Mouse (Mus musculus) naive thymus-derived CD4-positive, alpha-beta T cell, adult 2 months (primary cell): ENCODE measurements around the gene Acoxl.

Experiments used
- DNase-seq: peaks from one replicate; pipeline ENCODE4 v3.0.0-alpha.2; 2011; ENCODE audit warnings: low read depth

Gene Acoxl

DNA sequence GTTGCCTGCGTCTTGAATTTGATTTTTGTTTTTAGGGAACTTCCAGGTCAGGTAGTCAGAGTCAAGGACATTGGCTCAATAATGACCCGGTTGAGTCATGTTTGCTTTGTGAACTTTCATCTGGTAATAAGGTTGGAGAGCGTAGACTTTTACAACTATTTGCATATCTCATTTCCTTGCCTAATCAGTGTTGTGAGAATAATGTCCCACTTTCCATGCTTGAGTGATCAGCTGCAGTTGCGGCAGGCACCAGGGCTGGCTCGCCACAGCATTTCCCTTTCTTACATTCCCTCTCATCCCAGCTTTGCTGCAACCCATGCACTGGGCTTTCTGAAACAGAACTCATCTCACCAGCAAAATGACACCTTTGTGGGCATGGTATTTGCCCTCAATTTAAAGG is 59.0 kb downstream of the Acoxl start:
- no peak for DNase-seq

DNA sequence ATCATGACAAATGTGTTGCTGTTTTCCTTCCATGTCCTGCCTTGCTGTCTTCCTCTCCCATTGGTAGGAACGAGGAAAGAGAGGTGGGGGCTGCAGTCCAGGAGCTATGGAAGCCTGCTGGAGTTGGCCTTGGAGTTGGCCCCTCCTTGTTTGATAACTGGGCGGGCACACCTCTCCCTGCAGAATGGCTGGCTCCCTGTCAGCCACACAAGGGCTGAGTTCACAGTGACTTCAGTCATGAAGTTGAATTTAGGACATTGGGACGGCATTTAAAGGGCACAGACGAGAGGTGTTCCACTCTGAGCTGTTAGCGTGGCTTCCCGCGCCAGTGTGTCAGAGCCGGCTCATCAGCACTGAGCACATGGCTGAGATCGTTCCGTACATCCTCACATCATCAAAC is 66.2 kb downstream of the Acoxl start:
- DNase-seq, result no peak

DNA sequence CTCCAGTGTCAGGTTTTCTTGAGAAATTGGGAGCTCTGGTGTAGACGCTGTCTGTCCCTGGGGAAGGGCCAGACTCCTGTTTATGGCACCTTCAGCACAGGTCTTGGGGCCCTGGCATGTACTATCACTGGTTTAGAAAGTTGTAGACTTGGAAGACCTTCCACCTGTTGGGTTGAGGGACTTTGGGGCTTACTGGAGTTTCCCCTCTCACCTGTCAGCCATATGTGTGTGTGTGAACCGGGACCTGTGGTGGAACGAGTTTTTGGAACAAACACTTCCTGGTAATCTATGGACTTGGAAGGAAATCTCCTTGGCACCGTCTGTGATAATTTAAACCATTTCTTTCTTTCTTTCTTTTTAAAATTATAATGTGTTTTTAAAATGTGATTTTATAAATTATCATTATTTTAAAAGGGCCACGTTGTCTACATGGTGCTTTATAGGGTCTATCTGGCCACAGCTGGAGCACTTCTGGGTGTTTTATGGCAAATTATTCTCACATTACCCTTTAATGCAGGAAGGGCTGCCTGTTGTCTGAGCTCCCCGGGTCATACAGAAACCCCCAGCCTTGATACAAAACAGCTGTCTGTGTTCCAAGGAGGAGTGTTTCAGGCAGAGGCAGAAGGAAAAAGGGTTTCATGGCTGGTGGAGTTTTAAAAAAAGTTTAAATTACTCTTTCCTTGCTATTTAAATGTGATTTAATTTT is 68.5 kb downstream of the Acoxl start:
- no peak for DNase-seq

DNA sequence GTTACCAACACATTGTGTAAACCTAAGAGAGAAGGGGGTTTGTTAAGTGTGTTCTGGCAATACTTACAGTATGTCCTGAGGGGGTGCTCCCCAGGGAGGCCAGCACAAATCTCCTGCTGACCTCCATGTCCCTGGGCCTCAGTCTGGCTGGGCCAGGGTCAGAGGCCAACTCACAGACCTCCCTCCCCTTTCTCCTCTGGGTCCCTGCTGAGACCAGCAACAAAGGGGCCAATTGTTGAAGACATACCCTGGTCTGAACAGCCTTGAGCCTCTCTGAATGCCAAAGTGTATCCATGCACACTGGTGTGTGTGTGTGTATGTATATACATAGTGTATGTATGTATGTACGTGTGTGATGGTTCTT is 69.0 kb downstream of the Acoxl start:
- no peak for DNase-seq

DNA sequence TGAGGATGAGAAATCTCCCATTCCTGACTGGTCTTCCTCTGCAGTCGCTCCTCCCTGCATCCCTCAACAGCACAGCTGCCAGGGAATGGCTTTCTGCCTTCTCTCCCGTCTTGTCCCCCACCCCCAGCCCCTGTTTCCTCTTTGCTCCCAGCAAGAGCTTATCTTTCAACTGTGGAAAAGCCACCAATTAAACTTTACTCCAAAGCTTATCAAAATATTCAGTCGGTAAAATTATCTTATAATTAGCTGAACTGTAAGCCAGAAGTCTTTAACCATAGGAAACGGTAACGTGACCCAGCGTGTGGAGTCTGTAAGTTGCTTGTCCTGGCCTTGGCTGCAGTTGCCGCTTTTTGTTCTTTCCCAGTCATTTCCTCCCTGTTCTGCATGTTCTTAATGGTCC is 70.2 kb downstream of the Acoxl start:
- no peak for DNase-seq

DNA sequence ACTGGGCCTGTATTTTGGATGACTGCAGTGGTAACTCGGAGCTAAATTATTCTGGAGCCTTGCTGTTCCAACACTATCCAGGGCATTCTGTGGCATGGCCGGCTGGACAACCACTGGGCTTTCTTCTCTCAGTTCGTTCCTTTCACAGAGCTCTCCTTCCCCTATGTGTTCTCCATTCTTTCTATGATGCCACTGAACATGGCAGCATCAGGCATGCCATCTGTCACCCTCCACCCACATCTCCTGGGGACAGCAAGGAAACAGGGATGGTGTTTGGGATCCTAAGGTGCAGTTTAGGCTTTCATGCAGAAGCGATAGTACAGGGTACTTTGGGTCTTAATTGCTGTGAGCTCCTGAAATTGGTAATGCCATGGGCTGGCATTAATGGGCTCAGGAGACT is 71.1 kb downstream of the Acoxl start:
- no peak for DNase-seq

DNA sequence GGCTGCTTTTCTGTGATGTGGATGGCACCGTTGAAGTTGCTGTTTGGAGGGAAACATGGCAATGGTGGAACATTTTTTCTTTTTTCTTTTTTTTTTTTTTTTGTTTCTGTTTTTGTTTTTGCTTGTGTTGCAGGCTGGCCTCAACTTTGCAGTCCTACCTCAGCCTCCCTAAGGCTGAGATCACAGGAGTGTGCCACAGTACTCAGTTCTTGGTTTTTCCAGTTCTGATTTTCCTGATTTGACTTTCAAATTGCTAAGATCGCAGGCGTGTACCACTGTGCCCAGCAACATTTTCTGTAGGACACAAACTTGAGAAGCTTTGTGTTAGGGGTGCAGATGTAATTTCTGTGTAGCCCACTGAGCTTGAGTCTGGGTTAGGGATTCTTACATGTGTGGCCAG is 72.9 kb downstream of the Acoxl start:
- DNase-seq, result no peak

DNA sequence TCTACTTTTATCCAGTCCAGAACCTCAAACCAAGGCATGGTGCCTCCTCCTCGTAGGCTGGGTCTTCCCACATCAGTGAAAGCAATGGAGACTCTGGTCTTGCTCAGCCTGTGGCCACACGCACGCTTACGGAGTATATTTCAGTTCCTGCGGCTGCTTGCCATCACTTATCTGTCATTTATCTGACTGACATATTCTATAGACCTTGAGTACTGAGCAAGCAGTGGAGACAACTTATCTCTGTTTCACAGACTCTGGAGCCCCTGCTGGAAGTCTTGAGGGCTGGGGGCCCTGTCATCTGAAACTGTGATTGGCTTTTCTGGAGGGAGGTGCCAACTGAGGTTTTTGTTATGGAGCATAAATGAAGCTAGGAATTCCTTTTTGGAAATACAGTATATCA is 75.4 kb downstream of the Acoxl start:
- no peak for DNase-seq

DNA sequence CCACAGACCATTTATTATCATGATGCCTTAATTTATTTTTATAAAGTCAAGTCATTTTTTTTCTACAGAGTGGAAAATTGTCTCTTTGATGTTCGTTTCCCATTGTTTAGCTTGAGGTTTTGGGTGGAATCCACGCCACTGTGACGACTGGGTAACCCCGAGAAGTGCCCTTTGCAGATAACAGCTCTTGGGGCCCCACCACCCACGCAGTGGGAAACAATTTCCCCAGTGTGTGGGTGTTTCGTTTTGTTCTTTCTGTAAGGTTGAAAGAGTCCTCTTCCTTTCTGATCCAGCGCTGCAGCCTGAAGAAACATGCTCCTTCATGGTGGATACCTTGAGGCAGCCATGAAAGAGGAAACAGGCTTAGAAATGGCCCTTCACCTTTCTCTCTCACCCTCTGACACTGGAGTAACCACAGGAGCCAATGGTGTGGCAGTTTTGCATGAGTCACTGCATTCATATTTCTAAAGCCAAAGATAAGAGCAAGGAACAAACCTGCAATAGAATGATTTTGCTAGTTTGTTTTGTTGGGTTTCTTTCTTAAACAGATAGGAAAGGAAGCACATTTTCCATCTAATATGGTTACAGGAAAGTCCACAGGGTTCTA is 78.2 kb downstream of the Acoxl start:
- DNase-seq, result peak; percentile 81

DNA sequence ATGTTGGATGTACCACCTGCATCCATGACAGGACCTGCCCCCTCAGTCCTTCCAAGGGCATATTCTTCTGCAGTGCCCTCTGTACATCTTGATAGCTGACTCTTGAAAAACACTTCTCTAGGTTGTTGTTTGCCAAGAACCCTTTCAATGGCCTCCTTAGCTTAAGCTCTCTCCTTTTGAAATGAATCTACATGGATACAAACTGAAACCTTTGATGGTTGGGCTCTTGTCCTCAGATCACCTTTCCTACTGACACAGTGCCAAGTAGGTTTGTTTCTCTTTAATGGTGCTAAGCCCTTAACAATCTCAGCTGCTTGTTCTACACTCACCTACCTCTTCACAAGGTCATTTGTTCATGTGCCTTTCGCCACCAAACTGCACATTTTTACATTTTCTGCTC is 81.1 kb downstream of the Acoxl start:
- DNase-seq, result no peak

DNA sequence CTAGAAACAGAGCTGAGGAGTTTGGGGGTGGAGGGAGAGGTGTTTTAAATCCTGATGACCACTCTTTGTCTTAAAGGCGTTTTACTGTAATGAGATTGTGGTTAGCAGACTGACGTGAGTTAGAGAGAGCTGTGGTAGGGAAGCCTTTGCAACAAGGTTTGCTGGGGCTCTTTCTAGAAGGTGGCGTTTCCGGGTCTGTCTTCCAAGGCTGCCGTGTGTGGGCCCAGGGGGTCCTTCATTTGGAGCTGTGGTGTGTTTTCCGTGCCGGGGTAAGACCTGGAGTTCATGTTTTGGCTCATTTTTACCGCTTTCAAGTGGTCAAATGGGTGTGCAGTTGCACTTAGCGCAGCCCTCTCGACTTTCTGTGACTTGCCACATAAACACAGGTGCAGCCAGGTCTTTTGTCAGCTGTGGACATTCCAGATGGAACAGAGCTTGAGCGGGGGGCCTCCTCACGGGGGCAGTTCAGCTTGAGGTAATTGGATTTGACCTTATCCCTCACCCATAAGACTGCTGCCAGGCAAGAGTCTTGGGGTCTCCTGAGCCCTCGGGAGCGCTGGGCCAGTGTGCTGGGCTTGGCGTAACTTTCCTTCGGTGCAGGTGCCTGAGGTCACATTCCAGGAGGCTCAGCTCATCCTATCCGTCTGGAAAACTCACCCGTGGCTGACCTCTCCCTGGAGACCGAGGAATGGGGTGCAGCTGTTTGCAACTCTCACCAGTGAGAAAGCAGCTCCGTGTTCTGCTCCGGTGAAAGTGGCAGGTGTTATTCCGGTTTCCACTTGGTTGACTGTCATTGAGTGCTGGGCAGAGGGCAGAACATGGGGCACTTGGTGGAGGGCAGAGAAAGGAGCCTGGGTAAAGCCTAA is 83.6 kb downstream of the Acoxl start:
- DNase-seq, result peak; percentile 73

DNA sequence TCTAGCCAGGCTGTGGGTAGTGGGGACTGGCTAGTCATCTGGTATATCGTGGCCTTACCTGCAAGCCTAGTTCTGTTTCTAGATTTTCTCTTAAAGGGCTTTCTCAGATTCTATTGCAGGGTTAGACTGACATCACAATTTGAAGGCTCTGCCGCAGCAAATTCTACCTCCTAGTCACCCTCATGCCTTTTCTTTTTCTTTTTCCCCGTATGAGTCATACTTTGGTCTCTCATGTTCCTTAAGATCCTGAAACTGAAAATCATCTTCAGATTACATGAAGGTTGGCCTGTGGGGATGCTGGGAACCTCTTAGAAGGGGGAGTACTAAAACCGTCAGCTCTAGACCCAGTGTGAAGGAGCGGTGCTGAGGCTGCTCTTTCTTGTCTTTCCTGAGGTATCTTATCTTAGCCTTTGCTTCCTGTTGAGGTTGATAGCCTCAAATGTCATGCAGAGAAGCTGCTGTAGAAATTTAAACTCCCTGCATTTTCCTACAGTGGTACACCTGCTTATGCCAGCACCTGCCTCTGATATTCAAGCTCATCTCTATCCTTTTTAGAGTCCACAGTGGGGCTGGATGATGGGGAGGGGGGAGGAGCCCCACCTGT is 84.5 kb downstream of the Acoxl start:
- DNase-seq, result peak; percentile 74

DNA sequence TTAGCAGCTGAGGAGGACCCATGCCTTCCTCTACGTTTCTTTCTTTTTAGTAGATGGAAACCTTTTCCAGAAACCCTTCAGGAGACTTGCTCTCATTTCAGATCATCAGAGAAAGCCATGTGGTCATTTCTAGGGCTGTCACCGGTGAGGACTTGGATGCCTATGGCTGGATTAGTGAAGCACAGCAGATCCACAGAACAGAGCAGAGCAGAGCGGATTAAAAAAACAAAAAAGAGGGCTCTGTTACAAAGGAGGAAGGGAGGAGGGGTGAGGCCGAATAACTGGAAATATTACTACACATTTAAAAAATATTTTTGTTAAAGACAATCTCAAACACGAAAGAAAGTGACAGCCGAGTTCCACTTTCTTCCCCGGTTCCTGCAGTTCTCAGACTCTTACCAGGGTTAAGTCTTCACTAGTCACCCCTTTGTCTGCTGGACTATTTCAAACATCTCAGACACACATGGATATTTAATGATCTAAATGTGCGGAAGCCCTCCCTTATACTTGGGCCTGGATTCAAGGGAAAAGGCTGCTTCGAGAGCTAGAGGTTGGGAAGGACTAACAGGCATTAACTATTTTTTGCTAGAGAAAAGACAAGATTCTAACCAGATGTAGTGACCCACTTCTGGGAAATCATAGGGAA is 88.1 kb downstream of the Acoxl start:
- peak; percentile 22 for DNase-seq

DNA sequence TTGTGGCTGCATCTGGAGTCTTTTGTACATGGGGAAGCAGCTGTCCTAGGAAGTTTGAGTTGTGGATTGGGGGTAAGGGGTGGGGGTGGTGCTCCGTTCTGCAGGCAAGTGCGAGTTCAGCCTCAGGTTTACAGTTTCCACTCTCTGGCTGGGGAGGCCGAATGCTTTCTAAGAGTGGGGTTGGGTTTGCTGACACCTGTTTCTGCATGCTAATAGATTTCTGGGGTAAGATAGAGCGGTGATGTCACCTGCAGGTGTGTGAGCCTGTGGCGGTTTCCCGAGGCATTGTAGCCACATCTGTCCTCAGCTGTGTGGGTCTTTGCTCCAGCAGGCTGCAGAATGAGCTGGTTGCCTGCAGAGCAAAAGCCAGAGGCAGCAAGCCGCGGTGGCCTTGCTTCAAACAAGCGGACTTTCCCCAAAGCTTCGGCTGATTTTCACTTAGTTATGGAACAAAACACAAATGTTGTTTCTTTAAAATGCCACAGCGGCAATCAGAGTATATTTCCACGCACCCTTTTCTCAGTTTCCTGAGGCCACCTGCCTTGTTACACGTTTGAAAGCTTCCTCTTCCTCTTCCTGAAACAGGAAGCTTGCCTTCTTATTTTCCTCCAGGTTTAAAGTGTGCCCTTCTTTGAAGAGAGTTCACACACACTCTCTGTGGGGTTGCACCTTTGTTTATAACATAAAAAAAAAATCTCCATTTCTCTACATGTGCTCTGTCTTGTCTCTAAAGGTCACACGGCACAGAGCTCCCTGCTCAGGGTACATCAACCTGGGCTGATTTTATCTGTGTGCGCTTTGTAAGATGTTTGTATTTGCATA is 89.0 kb downstream of the Acoxl start:
- DNase-seq, result peak; percentile 86

DNA sequence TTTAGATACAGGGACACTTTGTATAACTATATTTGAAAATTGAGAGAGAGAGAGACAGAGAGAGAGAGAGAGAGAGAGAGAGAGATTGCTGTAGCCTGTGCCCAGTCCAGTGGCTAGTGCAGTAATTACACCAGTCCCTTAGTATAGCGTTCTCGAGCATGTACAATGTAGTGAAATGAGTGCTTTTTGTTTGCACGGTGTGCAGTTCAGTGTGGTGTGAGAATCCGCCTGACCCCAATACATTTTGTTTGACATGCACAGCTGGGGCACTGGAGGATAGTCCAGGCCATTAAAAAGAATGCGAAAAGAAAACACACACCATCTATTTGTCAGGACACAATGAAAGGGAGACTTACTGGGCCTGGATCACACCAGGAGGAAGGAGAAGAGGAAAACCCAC is 89.6 kb downstream of the Acoxl start:
- no peak for DNase-seq

DNA sequence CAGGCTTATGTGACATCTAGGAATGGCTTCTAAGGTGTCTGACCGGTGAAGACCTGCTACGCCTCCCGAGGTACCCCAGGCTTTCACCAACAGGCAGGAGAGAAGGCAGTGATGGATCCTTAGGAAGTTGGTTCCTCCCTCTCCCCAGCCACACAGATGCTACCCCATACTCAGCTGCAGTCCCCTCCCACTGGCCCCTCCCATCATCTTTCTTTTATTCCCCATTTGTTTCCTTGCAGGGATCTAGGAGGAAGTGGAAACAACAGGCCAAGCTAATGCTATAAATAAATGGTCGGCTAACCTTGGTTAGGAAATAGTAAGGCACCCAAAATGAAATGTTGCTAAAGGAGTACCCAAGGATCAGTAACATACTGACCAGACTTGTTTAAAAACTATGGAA is 90.2 kb downstream of the Acoxl start:
- DNase-seq, result no peak

DNA sequence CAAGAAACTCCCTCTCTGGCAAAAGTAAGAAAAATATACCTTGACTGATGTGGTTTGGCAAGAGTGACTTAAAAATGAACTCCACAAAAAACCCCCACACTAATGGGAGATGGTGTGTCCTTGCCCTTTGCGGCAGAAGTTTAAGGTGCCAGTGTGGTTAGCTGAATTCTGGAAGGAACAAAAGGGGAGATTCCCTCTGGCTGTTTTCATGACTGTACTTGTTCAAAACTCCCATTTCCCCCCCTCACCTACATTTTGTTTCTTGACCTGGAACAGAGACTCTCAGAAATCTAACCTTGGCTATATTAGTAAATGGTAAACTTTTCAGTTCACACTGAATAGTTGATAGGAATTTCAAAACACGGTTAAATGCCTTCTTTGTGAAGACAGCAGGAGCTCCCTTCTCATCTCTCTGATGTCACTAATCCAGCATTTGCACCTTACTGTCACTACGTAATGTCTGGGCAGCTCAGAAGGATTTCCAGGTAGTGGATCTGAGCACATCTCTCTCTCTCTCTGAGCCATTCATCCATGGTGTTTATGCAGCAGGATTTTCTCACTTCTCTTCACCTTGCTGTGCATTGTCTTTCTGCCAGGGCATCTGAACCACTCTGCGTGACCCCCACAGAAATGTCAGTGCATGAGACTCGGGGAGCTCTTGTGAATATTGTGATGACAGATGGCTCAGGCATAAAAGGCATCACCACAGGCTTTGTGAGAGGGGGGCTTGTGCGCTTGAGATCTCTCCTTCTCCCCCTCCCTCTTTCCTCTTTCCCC is 91.5 kb downstream of the Acoxl start:
- no peak for DNase-seq

DNA sequence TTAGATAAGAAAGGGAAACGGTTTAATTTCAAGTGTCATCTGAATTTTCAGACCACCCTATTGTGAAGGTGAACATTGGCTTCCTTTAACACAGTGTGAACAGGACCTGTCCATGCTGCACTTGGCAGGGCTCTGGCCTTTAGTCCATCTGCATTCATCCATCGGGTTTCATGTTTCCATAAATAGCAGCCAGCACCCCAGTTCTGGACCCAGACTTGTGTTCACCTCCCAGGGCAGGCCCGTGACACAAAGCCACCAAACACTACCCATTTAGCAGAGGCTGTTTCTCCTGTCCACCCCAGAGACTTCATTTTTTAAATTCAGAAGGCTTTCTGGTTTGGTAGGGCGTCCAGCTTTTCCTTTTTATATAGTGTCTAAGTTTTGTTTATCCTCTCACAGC is 92.9 kb downstream of the Acoxl start:
- no peak for DNase-seq

DNA sequence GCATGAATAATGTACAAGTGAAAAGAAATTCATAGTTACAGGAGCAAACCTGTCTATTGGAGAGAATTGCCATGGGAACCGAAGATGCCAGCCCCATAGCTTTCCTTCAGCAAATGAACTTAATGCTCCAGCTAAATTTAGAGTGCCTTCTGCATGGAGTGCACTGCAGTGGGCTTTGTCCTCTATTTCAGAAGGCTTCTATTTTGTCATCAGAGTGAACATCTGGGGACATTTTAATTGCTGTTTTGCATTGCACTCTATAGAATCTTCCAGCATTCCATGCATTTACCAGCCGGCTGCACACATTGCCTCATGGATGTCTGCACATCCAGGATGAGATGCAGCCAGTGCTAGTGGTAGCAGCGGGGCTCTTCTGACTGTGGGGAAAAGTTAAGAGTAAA is 94.9 kb downstream of the Acoxl start:
- DNase-seq, result no peak

DNA sequence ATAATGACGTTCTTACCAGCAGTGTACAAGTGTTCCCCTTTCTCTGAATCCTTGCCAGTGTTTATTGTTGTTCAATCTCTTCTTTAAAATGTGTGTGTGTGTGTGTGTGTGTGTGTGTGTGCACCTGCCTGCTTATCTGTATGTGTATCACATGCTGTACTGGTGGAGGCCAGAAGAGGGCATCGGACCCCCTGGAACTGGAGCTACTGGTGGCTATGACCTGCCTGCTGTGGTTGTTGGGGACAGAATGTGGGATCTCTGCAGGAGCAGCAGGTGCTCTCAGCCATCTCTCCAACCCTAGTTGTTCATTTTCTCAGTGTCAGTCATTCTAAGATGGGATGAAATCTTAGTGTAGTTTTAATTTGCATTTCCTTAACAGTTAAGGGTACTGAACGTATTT is 98.4 kb downstream of the Acoxl start:
- DNase-seq, result no peak

DNA sequence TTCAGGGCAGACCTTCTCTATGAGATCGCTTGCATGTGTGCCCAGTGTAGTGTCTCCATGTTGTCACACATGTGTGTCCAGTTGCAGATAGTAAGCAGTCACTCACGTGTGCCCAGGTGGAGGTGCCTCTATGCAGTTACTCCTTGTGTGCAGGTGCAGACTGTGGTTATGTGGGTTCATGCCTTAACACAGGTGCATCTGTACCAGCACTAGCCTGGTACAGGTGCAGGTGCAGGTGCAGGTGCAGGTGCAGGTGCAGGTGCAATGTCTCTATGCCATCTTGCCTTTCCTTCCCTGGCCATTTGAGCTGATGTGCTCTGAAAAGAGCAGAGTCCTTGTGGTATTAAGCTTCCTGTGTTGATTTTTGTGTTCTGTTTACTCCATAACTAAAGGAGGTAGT is 100.5 kb downstream of the Acoxl start:
- DNase-seq, result no peak
